Mouse (Mus musculus): Measurements from ENCODE around the gene Actg2. TPM values are rescaled to one million over a fixed set of nuclear protein-coding genes. Genes with fewer than 3 reads are reported as not detected.

Gene Actg2
- polyA plus RNA-seq, 1 experiment from 2014 or later = 17.5 TPM

GRCm38 (mm10) chr6:83510210-83510609 is 25.9 kb downstream of the Actg2 start:
- no peaks in the 10 kb centered on the region for H3K36me3 ChIP-seq
- H3K4me2 ChIP-seq = no peak overlapping the region
- no peak overlapping the region for H3K27ac ChIP-seq
- ATAC-seq (replicated peaks; ENCODE audit: insufficient number of reproducible peaks, insufficient read depth, low FRiP score, low read depth) = no peak
- peaks cover 7% of the 10 kb centered on the region for H3K4me1 ChIP-seq (replicated peaks)
- no peak overlapping the region for H3K4me3 ChIP-seq
- H3K27me3 ChIP-seq = no peaks in the 10 kb centered on the region
- H3K9ac ChIP-seq = no peak overlapping the region
- no peaks in the 10 kb centered on the region for H3K9me3 ChIP-seq (replicated peaks)
- WGBS = 57% methylated on average over 2 of the region's 2 CpGs

- ATAC-seq (replicated peaks; ENCODE audit: insufficient number of reproducible peaks, insufficient read depth, low FRiP score, low read depth) = no peak
- Histone ChIP-seq H3K9ac (no peak overlapping the region), H3K9me3 (replicated peaks) (no peaks in the 10 kb centered on the region), H3K4me1 (replicated peaks) (peaks cover 8% of the 10 kb centered on the region), H3K4me3 (no peak overlapping the region), H3K36me3 (no peaks in the 10 kb centered on the region), H3K27me3 (no peaks in the 10 kb centered on the region), H3K4me2 (no peak overlapping the region), H3K27ac (no peak overlapping the region)
- WGBS = 33% methylated on average over 8 of the region's 8 CpGs
Observed at GRCm38 (mm10) chr6:83509442-83509841, 26.6 kb downstream of the Actg2 start.

GRCm38 (mm10) chr6:83507168-83507546 is 28.9 kb downstream of the Actg2 start:
- Histone ChIP-seq H3K9me3 (replicated peaks) (no peaks in the 10 kb centered on the region), H3K9ac (peak overlapping the region; percentile 36; the same call in 1 of the 2 replicates), H3K27ac (peak overlapping the region; percentile 97), H3K36me3 (no peaks in the 10 kb centered on the region), H3K4me2 (peak overlapping the region; percentile 85), H3K27me3 (no peaks in the 10 kb centered on the region), H3K4me1 (replicated peaks) (peaks cover 20% of the 10 kb centered on the region), H3K4me3 (peak overlapping the region; percentile 70)
- 25% methylated on average over 6 of the region's 6 CpGs for WGBS
- no peak for ATAC-seq (replicated peaks; ENCODE audit: insufficient number of reproducible peaks, insufficient read depth, low FRiP score, low read depth)

- Histone ChIP-seq H3K4me1 (replicated peaks) (peaks cover 24% of the 10 kb centered on the region), H3K36me3 (no peaks in the 10 kb centered on the region), H3K4me2 (peak within 1 kb of the TSS; percentile 85), H3K27me3 (no peaks in the 10 kb centered on the region), H3K4me3 (peak within 1 kb of the TSS; percentile 70), H3K27ac (peak within 1 kb of the TSS; percentile 97), H3K9ac (peak within 1 kb of the TSS; percentile 83), H3K9me3 (replicated peaks) (no peaks in the 10 kb centered on the region)
- WGBS = under 1% methylated on average over 54 of the region's 54 CpGs
- ATAC-seq (replicated peaks; ENCODE audit: insufficient number of reproducible peaks, insufficient read depth, low FRiP score, low read depth) = peak; percentile 98
Observed at GRCm38 (mm10) chr6:83506258-83507167, 29.6 kb downstream of the Actg2 start, which contains the start of gene Dguok. TSS of gene Dguok (minus strand) at chr6:83506969.

GRCm38 (mm10) chr6:83505554-83505953 is 30.5 kb downstream of the Actg2 start:
- no peak for ATAC-seq (replicated peaks; ENCODE audit: insufficient number of reproducible peaks, insufficient read depth, low FRiP score, low read depth)
- no peak overlapping the region for H3K9ac ChIP-seq
- peaks cover 1% of the 10 kb centered on the region; the same call in 1 of the 2 replicates for H3K36me3 ChIP-seq
- H3K9me3 ChIP-seq (replicated peaks) = no peaks in the 10 kb centered on the region
- peaks cover 24% of the 10 kb centered on the region for H3K4me1 ChIP-seq (replicated peaks)
- WGBS = 85% methylated on average over 4 of the region's 4 CpGs
- H3K4me3 ChIP-seq = 0 out of 2 replicates have a peak overlapping the region, but pooled peaks have one; percentile 70
- peak overlapping the region; percentile 85 for H3K4me2 ChIP-seq
- H3K27ac ChIP-seq = 0 out of 2 replicates have a peak overlapping the region, but pooled peaks have one; percentile 97
- no peaks in the 10 kb centered on the region for H3K27me3 ChIP-seq

GRCm38 (mm10) chr6:83503361-83503760 is 32.7 kb downstream of the Actg2 start:
- WGBS = 72% methylated on average over 3 of the region's 3 CpGs
- H3K27ac ChIP-seq = no peak overlapping the region
- no peaks in the 10 kb centered on the region for H3K9me3 ChIP-seq (replicated peaks)

GRCm38 (mm10) chr6:83502656-83503055 is 33.4 kb downstream of the Actg2 start:
- no peak overlapping the region for H3K27ac ChIP-seq
- H3K4me1 ChIP-seq (replicated peaks) = peaks cover 29% of the 10 kb centered on the region
- no peak overlapping the region for H3K9ac ChIP-seq
- 74% methylated on average over 3 of the region's 3 CpGs for WGBS
- ATAC-seq (replicated peaks; ENCODE audit: insufficient number of reproducible peaks, insufficient read depth, low FRiP score, low read depth) = no peak
- H3K36me3 ChIP-seq = peaks cover 3% of the 10 kb centered on the region; the same call in 1 of the 2 replicates
- H3K4me3 ChIP-seq = no peak overlapping the region
- no peaks in the 10 kb centered on the region for H3K27me3 ChIP-seq
- no peaks in the 10 kb centered on the region for H3K9me3 ChIP-seq (replicated peaks)
- no peak overlapping the region for H3K4me2 ChIP-seq

More at GRCm38 (mm10) chr6:83503361-83503760, 32.7 kb downstream of the Actg2 start:
- H3K9ac ChIP-seq = no peak overlapping the region
- peaks cover 24% of the 10 kb centered on the region for H3K4me1 ChIP-seq (replicated peaks)
- peaks cover 3% of the 10 kb centered on the region; the same call in 1 of the 2 replicates for H3K36me3 ChIP-seq
- no peak for ATAC-seq (replicated peaks; ENCODE audit: insufficient number of reproducible peaks, insufficient read depth, low FRiP score, low read depth)
- no peak overlapping the region for H3K4me2 ChIP-seq
- H3K27me3 ChIP-seq = no peaks in the 10 kb centered on the region
- H3K4me3 ChIP-seq = no peak overlapping the region

GRCm38 (mm10) chr6:83501524-83502310 is 34.3 kb downstream of the Actg2 start:
- 64% methylated on average over 9 of the region's 9 CpGs for WGBS
- Histone ChIP-seq H3K4me3 (no peak overlapping the region), H3K4me2 (no peak overlapping the region), H3K9me3 (replicated peaks) (no peaks in the 10 kb centered on the region), H3K4me1 (replicated peaks) (peaks cover 39% of the 10 kb centered on the region), H3K27ac (no peak overlapping the region), H3K36me3 (peaks cover 3% of the 10 kb centered on the region; the same call in 1 of the 2 replicates), H3K27me3 (no peaks in the 10 kb centered on the region), H3K9ac (no peak overlapping the region)
- ATAC-seq (replicated peaks; ENCODE audit: insufficient number of reproducible peaks, insufficient read depth, low FRiP score, low read depth) = no peak

GRCm38 (mm10) chr6:83500462-83500861 is 35.6 kb downstream of the Actg2 start:
- Histone ChIP-seq H3K4me2 (no peak overlapping the region), H3K4me1 (replicated peaks) (peaks cover 44% of the 10 kb centered on the region), H3K36me3 (peaks cover 3% of the 10 kb centered on the region; the same call in 1 of the 2 replicates), H3K9ac (no peak overlapping the region), H3K4me3 (no peak overlapping the region), H3K27ac (no peak overlapping the region), H3K9me3 (replicated peaks) (no peaks in the 10 kb centered on the region), H3K27me3 (no peaks in the 10 kb centered on the region)
- ATAC-seq (replicated peaks; ENCODE audit: insufficient number of reproducible peaks, insufficient read depth, low FRiP score, low read depth) = no peak
- WGBS = 61% methylated on average over 3 of the region's 3 CpGs

- Histone ChIP-seq H3K36me3 (peaks cover 4% of the 10 kb centered on the region; the same call in 1 of the 2 replicates), H3K4me3 (no peak overlapping the region), H3K9me3 (replicated peaks) (no peaks in the 10 kb centered on the region), H3K4me2 (no peak overlapping the region), H3K27ac (no peak overlapping the region), H3K4me1 (replicated peaks) (peaks cover 39% of the 10 kb centered on the region), H3K9ac (no peak overlapping the region), H3K27me3 (no peaks in the 10 kb centered on the region)
- 89% methylated on average over 10 of the region's 10 CpGs for WGBS
- no peak for ATAC-seq (replicated peaks; ENCODE audit: insufficient number of reproducible peaks, insufficient read depth, low FRiP score, low read depth)
Observed at GRCm38 (mm10) chr6:83499078-83499477, 37.0 kb downstream of the Actg2 start.

Measured in heart, embryonic 15.5 days (tissue).